Mouse (Mus musculus) ES-Bruce4 (cell line): ENCODE measurements around the gene Unc5c.

Experiments
- CTCF ChIP-seq: IDR thresholded peaks from one replicate; pipeline ENCODE4 v1.8.1; 2011; ENCODE audit warnings: low read depth, low read length
- EP300 ChIP-seq: IDR thresholded peaks from 2 replicates; pipeline ENCODE4 v1.6.1; 2011; ENCODE audit warnings: low read depth, low read length; ENCODE audit not compliant: insufficient read depth
- POLR2A ChIP-seq: IDR thresholded peaks from one replicate; pipeline ENCODE4 v1.8.1; 2011; ENCODE audit warnings: low read length; ENCODE audit not compliant: insufficient read depth

DNA sequence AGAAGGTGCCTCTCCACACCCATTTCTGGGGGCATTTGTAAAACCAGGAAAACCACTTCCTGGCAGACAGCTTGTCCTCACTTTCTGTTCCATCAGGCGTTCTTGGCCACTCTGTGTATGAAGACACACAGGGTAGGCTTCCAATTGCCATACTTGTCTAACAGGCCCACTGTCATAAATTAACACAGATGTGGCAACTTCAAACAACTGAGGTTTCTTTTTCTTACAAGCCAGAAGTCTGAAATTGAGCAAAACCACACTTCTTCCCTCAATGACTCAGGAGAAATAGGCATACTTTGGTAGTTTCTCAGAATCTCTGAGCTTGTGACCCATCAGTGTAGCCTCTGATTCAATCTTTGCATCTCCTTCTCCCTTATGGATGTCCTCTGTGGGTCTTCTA is 225.7 kb downstream of the Unc5c start:
- TF ChIP-seq CTCF (no peak), POLR2A (no peak), EP300 (no peak)
